Mouse (Mus musculus) thymus, adult 2 months (tissue): ENCODE measurements at regions not wholly inside any gene's neighbourhood (a gene's known extent, or its start where the extent isn't known, plus 50 kb on each side); places are given as distances from the start of the nearest gene placed in this dataset.

ENCODE experiments used
- DNase-seq: peaks from one replicate; pipeline ENCODE4 v3.0.0; 2021
- H3K27ac ChIP-seq: fragments of 200-500 bp; 2 replicates; pipeline ENCODE4 v1.5.1; 2012; ENCODE audit warnings: low read length, control low read depth; ENCODE audit not compliant: control insufficient read depth, insufficient read depth
- H3K27me3 ChIP-seq: fragments of 200-500 bp; 2 replicates; pipeline ENCODE4 v1.6.1; 2012; ENCODE audit warnings: mild to moderate bottlenecking, low read length, moderate library complexity, mixed read lengths; ENCODE audit not compliant: control insufficient read depth, insufficient read depth
- H3K36me3 ChIP-seq: fragments of 200-500 bp; 2 replicates; pipeline ENCODE4 v1.6.1; 2012; ENCODE audit warnings: mild to moderate bottlenecking, low read length, moderate library complexity; ENCODE audit not compliant: control insufficient read depth, insufficient read depth
- H3K4me1 ChIP-seq: fragments of 200-500 bp; replicated peaks from 2 replicates; pipeline ENCODE4 v1.6.1; 2012; ENCODE audit warnings: low read length; ENCODE audit not compliant: control insufficient read depth, insufficient read depth
- H3K4me3 ChIP-seq: fragments of 200-500 bp; 2 replicates; pipeline ENCODE4 v1.5.1; 2012; ENCODE audit warnings: mild to moderate bottlenecking, low read length, control low read depth, moderate library complexity; ENCODE audit not compliant: control insufficient read depth, insufficient read depth
- CTCF ChIP-seq: fragments of 200-500 bp; IDR thresholded peaks from 2 replicates; pipeline ENCODE4 v1.5.1; 2012; ENCODE audit warnings: mild to moderate bottlenecking, control low read depth, low read length, moderate library complexity, borderline replicate concordance; ENCODE audit not compliant: control insufficient read depth, poor library complexity, insufficient read depth; ENCODE audit errors: extremely low read depth
- POLR2A ChIP-seq: fragments of 200-500 bp; IDR thresholded peaks from 2 replicates; pipeline ENCODE4 v1.6.1; 2012; ENCODE audit warnings: mild to moderate bottlenecking, low read length, control low read depth, moderate library complexity; ENCODE audit not compliant: control insufficient read depth, poor library complexity, insufficient read depth; ENCODE audit errors: extremely low read depth
- WGBS: fragments of 180-500 bp; shearing (Covaris S2); methylation state at CpG from one replicate; pipeline ENCODE4 v1.1.7; 2018; 5-methylcytosine and 5-hydroxymethylcytosine counted together

GRCm38 (mm10) chr1:52397460-52397859, 103.0 kb downstream of the Nab1 start:
- Histone ChIP-seq H3K27me3 (no peaks in the 10 kb centered on the region), H3K36me3 (no peaks in the 10 kb centered on the region), H3K27ac (no peak overlapping the region), H3K4me1 (no peaks in the 10 kb centered on the region), H3K4me3 (no peak overlapping the region)
- no peak for DNase-seq
- WGBS, result 17% methylated on average over 3 of the region's 3 CpGs
- TF ChIP-seq POLR2A (no peak), CTCF (no peak)

GRCm38 (mm10) chr1:52392933-52393332, 107.5 kb downstream of the Nab1 start:
- Histone ChIP-seq H3K27ac (no peak overlapping the region), H3K36me3 (no peaks in the 10 kb centered on the region), H3K4me1 (0 out of 2 replicates have a peak, but pooled peaks cover 3% of the 10 kb centered on the region), H3K27me3 (no peaks in the 10 kb centered on the region), H3K4me3 (no peak overlapping the region)
- peak; percentile 27 for DNase-seq
- TF ChIP-seq CTCF (no peak), POLR2A (no peak)
- 62% methylated on average over 2 of the region's 2 CpGs for WGBS

- Histone ChIP-seq H3K36me3 (no peaks in the 10 kb centered on the region), H3K4me3 (no peak overlapping the region), H3K4me1 (peaks cover 3% of the 10 kb centered on the region; the same call in 1 of the 2 replicates), H3K27me3 (no peaks in the 10 kb centered on the region), H3K27ac (no peak overlapping the region)
- no peak for TF ChIP-seq CTCF
- no peak for TF ChIP-seq POLR2A
- 81% methylated on average over 6 of the region's 6 CpGs for WGBS
- DNase-seq, result no peak
Measured at GRCm38 (mm10) chr1:52388836-52389235, 111.6 kb downstream of the Nab1 start.

GRCm38 (mm10) chr1:52388118-52388517, 112.4 kb downstream of the Nab1 start:
- Histone ChIP-seq H3K4me1 (peaks cover 3% of the 10 kb centered on the region; the same call in 1 of the 2 replicates), H3K4me3 (no peak overlapping the region), H3K27me3 (no peaks in the 10 kb centered on the region), H3K27ac (no peak overlapping the region), H3K36me3 (no peaks in the 10 kb centered on the region)
- WGBS, result 82% methylated on average over 6 of the region's 6 CpGs
- DNase-seq, result peak; percentile 19
- TF ChIP-seq CTCF, result no peak
- no peak for TF ChIP-seq POLR2A

- DNase-seq, result peak; percentile 8
- H3K4me1 ChIP-seq, result peaks cover 3% of the 10 kb centered on the region; the same call in 1 of the 2 replicates
- no peak overlapping the region for H3K4me3 ChIP-seq
- H3K27ac ChIP-seq, result no peak overlapping the region
- no peaks in the 10 kb centered on the region for H3K36me3 ChIP-seq
- TF ChIP-seq CTCF, result no peak
- TF ChIP-seq POLR2A, result no peak
- WGBS, result 98% methylated on average over 3 of the region's 3 CpGs
- H3K27me3 ChIP-seq, result no peaks in the 10 kb centered on the region
Measured at GRCm38 (mm10) chr1:52387062-52387461, 113.4 kb downstream of the Nab1 start.

- TF ChIP-seq POLR2A, result no peak
- TF ChIP-seq CTCF, result no peak
- H3K4me3 ChIP-seq, result no peak overlapping the region
- no peak for DNase-seq
- no peak overlapping the region for H3K27ac ChIP-seq
- H3K27me3 ChIP-seq, result no peaks in the 10 kb centered on the region
- H3K4me1 ChIP-seq, result peaks cover 2% of the 10 kb centered on the region; the same call in 1 of the 2 replicates
- 83% methylated on average over 6 of the region's 6 CpGs for WGBS
- H3K36me3 ChIP-seq, result no peaks in the 10 kb centered on the region
Measured at GRCm38 (mm10) chr1:52375320-52375719, 125.2 kb downstream of the Nab1 start.

GRCm38 (mm10) chr1:52374666-52375065, 125.8 kb downstream of the Nab1 start:
- H3K4me3 ChIP-seq, result no peak overlapping the region
- no peak for DNase-seq
- TF ChIP-seq POLR2A (no peak), CTCF (no peak)
- 51% methylated on average over 2 of the region's 2 CpGs for whole genome bisulfite sequencing
- H3K4me1 ChIP-seq, result peaks cover 2% of the 10 kb centered on the region; the same call in 1 of the 2 replicates
- no peaks in the 10 kb centered on the region for H3K27me3 ChIP-seq
- H3K36me3 ChIP-seq, result no peaks in the 10 kb centered on the region
- H3K27ac ChIP-seq, result no peak overlapping the region
